Mouse (Mus musculus) hindbrain, embryonic 10.5 days (tissue): ENCODE data around the gene Rnd1. TPM values are rescaled to one million over a fixed set of nuclear protein-coding genes. Genes with fewer than 3 reads are reported as not detected.

Experiments used
- DNase-seq: peaks from one replicate; pipeline ENCODE4 v3.0.0-alpha.2; 2017; ENCODE audit warnings: low spot score
- H3K27ac ChIP-seq: fragments of 300-500 bp; sonication (generic); 2 replicates; pipeline ENCODE4 v1.5.1; 2016; ENCODE audit warnings: mild to moderate bottlenecking, moderate library complexity
- H3K27me3 ChIP-seq: fragments of 300-500 bp; sonication (generic); 2 replicates; pipeline ENCODE4 v1.6.1; 2016; ENCODE audit warnings: mild to moderate bottlenecking; ENCODE audit not compliant: poor library complexity, insufficient read depth, severe bottlenecking
- H3K36me3 ChIP-seq: fragments of 300-500 bp; sonication (generic); 2 replicates; pipeline ENCODE4 v1.6.1; 2016; ENCODE audit warnings: mild to moderate bottlenecking, moderate library complexity
- H3K4me1 ChIP-seq: fragments of 300-500 bp; sonication (generic); replicated peaks from 2 replicates; pipeline ENCODE4 v1.6.1; 2016; ENCODE audit warnings: mild to moderate bottlenecking
- H3K4me3 ChIP-seq: fragments of 300-500 bp; sonication (generic); 2 replicates; pipeline ENCODE4 v1.5.1; 2016; ENCODE audit warnings: mild to moderate bottlenecking, moderate library complexity
- H3K9me3 ChIP-seq: fragments of 300-500 bp; sonication (generic); 2 replicates; pipeline ENCODE4 v1.6.1; 2016; ENCODE audit warnings: mild to moderate bottlenecking, moderate library complexity
- WGBS: fragments of 180-500 bp; shearing (Covaris S2); methylation state at CpG from one replicate; pipeline ENCODE4 v1.1.7; 2016; 5-methylcytosine and 5-hydroxymethylcytosine counted together
- polyA plus RNA-seq: library from polyadenylated mRNA; unstranded; fragments of >200 nt; fragmentation: Nextera tagmentation; extraction: Ambion mirVana; gene quantifications from 2 replicates; pipeline ENCODE4 v1.2.1, GENCODE M21; 2016

Gene Rnd1
- polyA plus RNA-seq, 1 experiment from 2014 or later, result 5.8 TPM

DNA sequence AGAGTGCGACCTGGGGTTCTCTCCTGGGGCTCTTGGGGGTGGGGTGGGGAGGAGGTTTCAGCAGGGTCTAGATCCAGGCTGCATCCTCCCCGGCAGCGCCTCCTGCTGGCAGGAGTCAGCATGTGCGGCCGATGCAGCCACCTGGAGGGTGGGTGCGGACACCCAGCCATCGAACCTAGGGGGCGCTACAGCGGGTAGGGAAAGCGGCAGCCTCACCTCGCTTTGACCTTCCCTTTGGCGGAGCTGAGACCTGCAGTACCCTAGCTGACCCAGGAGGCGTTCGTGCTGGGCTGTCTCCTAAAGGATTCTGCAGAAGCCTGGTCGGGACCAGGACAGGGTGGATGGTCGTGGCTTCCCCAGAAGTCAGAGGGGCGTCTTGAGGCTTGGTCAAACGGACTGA is 45.8 kb downstream of the Rnd1 start:
- Histone ChIP-seq H3K9me3 (no peaks in the 10 kb centered on the region), H3K27me3 (peaks cover 88% of the 10 kb centered on the region), H3K4me1 (peaks cover 85% of the 10 kb centered on the region), H3K4me3 (peak overlapping the region; percentile 87), H3K36me3 (no peaks in the 10 kb centered on the region), H3K27ac (peak overlapping the region; percentile 98)
- DNase-seq, result peak; percentile 86
- under 1% methylated on average over 18 of the region's 18 CpGs for WGBS

DNA sequence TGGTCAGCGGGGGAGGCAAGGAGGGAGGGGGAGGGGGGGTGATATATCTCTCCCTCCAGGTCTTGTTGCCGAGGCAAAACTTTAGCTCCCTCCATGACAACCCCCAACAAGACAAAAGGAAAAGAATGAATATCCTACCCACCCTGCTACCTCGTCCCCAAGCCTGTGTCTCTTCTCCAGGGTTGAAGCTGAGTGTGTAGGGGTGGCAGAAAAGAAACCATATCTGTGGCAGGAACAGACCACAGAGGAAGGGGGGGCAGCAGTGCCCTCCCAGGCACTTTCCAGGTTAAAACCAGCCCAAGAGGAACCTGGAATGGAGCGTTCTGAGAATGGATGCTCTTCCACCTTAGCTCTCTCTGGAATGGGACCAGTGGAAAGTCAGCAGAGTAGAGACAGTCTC is 46.7 kb downstream of the Rnd1 start, which contains the start of gene Cacnb3:
Cacnb3 (plus strand) TSS at position 301 of the 400 bp plus-strand sequence.
- Histone ChIP-seq H3K4me1 (peaks cover 84% of the 10 kb centered on the region), H3K4me3 (peak within 1 kb of the TSS; percentile 87), H3K27ac (peak within 1 kb of the TSS; percentile 98), H3K9me3 (no peaks in the 10 kb centered on the region), H3K27me3 (peaks cover 79% of the 10 kb centered on the region), H3K36me3 (no peaks in the 10 kb centered on the region)
- DNase-seq, result no peak
- 32% methylated on average over 4 of the region's 4 CpGs for whole genome bisulfite sequencing

DNA sequence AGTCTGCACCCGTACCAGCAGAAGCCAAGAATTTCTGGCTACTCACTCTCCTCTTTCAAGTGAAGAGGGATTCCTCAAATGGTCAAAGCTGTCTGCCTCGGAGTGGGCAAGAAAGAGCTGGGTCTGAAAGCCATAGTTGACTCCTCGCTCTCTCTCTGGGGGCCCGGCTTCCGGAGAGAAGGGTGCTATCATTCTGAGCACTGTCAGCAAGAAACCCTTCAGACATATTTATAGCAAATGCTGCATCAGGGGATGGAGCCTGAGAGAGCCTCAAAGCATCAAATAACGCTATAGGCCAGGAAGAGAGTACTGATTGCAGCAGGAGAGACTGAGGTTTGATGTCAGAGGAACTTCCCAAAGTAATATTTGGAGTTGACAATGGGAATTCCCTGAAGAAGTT is 47.8 kb downstream of the Rnd1 start:
- Histone ChIP-seq H3K4me1 (peaks cover 74% of the 10 kb centered on the region), H3K4me3 (no peak overlapping the region)
- no peak for DNase-seq

DNA sequence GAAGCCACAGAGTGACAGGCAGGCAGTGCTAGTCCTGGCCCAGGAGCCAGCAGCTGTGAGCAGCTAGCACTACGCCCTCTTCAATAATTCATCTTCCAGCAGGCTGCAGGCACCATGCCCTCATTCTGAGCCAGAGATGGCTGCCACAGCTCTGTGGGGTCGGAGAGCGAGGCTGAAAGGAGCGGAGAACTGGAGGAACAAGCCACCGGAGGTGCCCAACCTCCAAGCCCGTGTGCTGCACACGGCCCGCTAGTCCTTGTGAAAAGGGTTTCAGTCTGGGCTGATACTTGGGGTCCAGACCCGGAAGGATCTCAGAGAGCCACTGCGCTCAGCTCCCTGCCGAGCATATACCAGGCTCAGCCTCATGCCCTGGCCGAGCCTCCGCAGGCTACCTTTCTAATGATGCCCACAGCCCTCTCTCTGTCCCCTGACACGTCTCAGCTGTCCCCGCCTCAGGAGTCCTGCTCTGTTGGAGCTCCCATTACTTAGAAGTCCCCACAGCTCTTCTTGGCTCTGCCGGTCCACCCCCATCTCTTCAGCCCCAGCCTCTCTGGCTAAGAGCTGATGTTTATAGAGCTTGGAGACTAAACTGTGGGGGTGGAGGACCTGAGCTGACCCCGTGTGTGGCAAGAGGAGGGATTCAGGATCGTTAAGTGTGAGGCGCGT is 48.5 kb downstream of the Rnd1 start:
- Histone ChIP-seq H3K4me1 (peaks cover 66% of the 10 kb centered on the region), H3K4me3 (peak overlapping the region; percentile 38), H3K27me3 (peaks cover 66% of the 10 kb centered on the region), H3K36me3 (no peaks in the 10 kb centered on the region), H3K27ac (peak overlapping the region; percentile 82), H3K9me3 (no peaks in the 10 kb centered on the region)
- peak; percentile 57 for DNase-seq
- WGBS, result 10% methylated on average over 20 of the region's 20 CpGs

More for the DNA sequence above, 47.8 kb downstream of the Rnd1 start:
- Histone ChIP-seq H3K36me3 (no peaks in the 10 kb centered on the region), H3K27me3 (peaks cover 71% of the 10 kb centered on the region), H3K27ac (peak overlapping the region; percentile 82), H3K9me3 (no peaks in the 10 kb centered on the region)
- 57% methylated on average over 6 of the region's 6 CpGs for WGBS

- WGBS, result 79% methylated on average over 7 of the region's 7 CpGs
- Histone ChIP-seq H3K27ac (no peak overlapping the region), H3K9me3 (no peaks in the 10 kb centered on the region), H3K27me3 (peaks cover 58% of the 10 kb centered on the region), H3K4me1 (peaks cover 55% of the 10 kb centered on the region), H3K36me3 (no peaks in the 10 kb centered on the region), H3K4me3 (no peak overlapping the region)
- no peak for DNase-seq
Observed at GRCm38 (mm10) chr15:98626487-98627212, 50.6 kb downstream of the Rnd1 start.

DNA sequence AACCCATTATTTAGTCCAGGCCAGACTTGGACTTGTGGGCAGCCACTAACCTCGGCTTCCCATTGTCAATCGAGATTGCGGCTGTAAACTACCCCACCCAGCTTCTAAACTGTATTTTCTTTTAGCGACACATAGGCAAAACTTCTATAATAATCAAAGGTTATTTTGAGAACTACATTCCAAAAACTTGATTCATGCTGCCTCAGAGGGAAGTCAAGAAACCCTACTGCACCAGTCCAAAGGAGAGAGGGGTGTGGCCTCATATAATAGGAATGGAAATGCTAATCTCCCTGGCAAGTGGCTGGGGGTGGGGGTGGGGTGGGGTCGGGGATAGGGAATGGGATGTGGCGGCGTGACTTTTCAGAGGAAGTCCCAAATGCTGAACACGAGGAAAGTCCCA is 51.2 kb downstream of the Rnd1 start:
- no peak for DNase-seq
- H3K4me1 ChIP-seq, result peaks cover 50% of the 10 kb centered on the region
- no peaks in the 10 kb centered on the region for H3K9me3 ChIP-seq
- H3K27me3 ChIP-seq, result peaks cover 52% of the 10 kb centered on the region
- 32% methylated on average over 8 of the region's 8 CpGs for WGBS
- no peak overlapping the region for H3K4me3 ChIP-seq
- no peak overlapping the region for H3K27ac ChIP-seq
- no peaks in the 10 kb centered on the region for H3K36me3 ChIP-seq

GRCm38 (mm10) chr15:98623361-98623821 is 53.9 kb downstream of the Rnd1 start:
- H3K9me3 ChIP-seq, result no peaks in the 10 kb centered on the region
- H3K27ac ChIP-seq, result no peak overlapping the region
- H3K36me3 ChIP-seq, result no peaks in the 10 kb centered on the region
- peaks cover 26% of the 10 kb centered on the region for H3K27me3 ChIP-seq
- no peak overlapping the region for H3K4me3 ChIP-seq
- peaks cover 27% of the 10 kb centered on the region for H3K4me1 ChIP-seq
- 60% methylated on average over 5 of the region's 5 CpGs for WGBS
- DNase-seq, result no peak

GRCm38 (mm10) chr15:98622721-98623120 is 54.5 kb downstream of the Rnd1 start:
- H3K9me3 ChIP-seq, result no peaks in the 10 kb centered on the region
- peaks cover 23% of the 10 kb centered on the region for H3K27me3 ChIP-seq
- no peaks in the 10 kb centered on the region for H3K36me3 ChIP-seq
- peaks cover 22% of the 10 kb centered on the region for H3K4me1 ChIP-seq
- no peak for DNase-seq
- WGBS, result 12% methylated on average over 6 of the region's 6 CpGs
- H3K4me3 ChIP-seq, result no peak overlapping the region
- H3K27ac ChIP-seq, result 0 out of 2 replicates have a peak overlapping the region, but pooled peaks have one; percentile 23

GRCm38 (mm10) chr15:98622199-98622598 is 55.1 kb downstream of the Rnd1 start:
- Histone ChIP-seq H3K4me3 (no peak overlapping the region), H3K27ac (no peak overlapping the region), H3K4me1 (peaks cover 23% of the 10 kb centered on the region), H3K9me3 (no peaks in the 10 kb centered on the region), H3K36me3 (no peaks in the 10 kb centered on the region), H3K27me3 (peaks cover 20% of the 10 kb centered on the region)
- no peak for DNase-seq
- 3% methylated on average over 7 of the region's 7 CpGs for WGBS

- under 1% methylated on average over 12 of the region's 12 CpGs for WGBS
- H3K36me3 ChIP-seq, result no peaks in the 10 kb centered on the region
- H3K9me3 ChIP-seq, result no peaks in the 10 kb centered on the region
- peak; percentile 86 for DNase-seq
- peak overlapping the region; percentile 26; the same call in 1 of the 2 replicates for H3K4me3 ChIP-seq
- peaks cover 28% of the 10 kb centered on the region for H3K4me1 ChIP-seq
- peaks cover 10% of the 10 kb centered on the region; the same call in 1 of the 2 replicates for H3K27me3 ChIP-seq
- 0 out of 2 replicates have a peak overlapping the region, but pooled peaks have one; percentile 62 for H3K27ac ChIP-seq
Observed at GRCm38 (mm10) chr15:98617176-98617537, 60.1 kb downstream of the Rnd1 start.

- Histone ChIP-seq H3K4me3 (peak overlapping the region; percentile 26; the same call in 1 of the 2 replicates), H3K4me1 (peaks cover 26% of the 10 kb centered on the region), H3K27ac (0 out of 2 replicates have a peak overlapping the region, but pooled peaks have one; percentile 62), H3K9me3 (no peaks in the 10 kb centered on the region), H3K27me3 (peaks cover 10% of the 10 kb centered on the region; the same call in 1 of the 2 replicates), H3K36me3 (no peaks in the 10 kb centered on the region)
- DNase-seq, result peak; percentile 15
- WGBS, result 49% methylated on average over 20 of the region's 20 CpGs
Observed at GRCm38 (mm10) chr15:98616362-98617175, 60.7 kb downstream of the Rnd1 start.

DNA sequence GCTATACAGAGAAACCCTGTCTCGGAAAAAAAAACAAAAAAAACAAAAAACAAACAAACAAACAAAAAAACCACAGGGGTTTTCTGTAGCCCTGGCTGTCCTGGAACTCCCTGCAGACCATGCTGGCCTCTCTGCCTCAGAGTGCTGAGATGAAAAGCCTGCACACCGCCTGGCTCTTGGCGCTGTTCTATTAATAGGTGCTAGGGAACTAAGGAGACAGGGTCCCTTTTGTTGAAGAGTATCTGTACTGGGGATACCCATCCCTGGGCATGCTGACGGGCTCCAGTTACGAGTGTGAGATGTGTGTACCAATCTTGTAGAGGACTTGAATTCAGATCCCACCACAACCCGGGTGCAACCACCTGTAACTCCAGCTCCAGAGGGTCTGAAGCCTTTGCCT is 61.5 kb downstream of the Rnd1 start:
- WGBS, result 67% methylated on average over 6 of the region's 6 CpGs
- no peak for DNase-seq
- H3K9me3 ChIP-seq, result no peaks in the 10 kb centered on the region
- no peak overlapping the region for H3K4me3 ChIP-seq
- no peak overlapping the region for H3K27ac ChIP-seq
- H3K27me3 ChIP-seq, result peaks cover 10% of the 10 kb centered on the region; the same call in 1 of the 2 replicates
- peaks cover 26% of the 10 kb centered on the region for H3K4me1 ChIP-seq
- no peaks in the 10 kb centered on the region for H3K36me3 ChIP-seq
